Mouse (Mus musculus): Measurements from ENCODE around the gene Ntsr2. TPM values are rescaled to one million over a fixed set of nuclear protein-coding genes. Genes with fewer than 3 reads are reported as not detected.
"Not testable (repeated sequence)": the region's sequence is repeated elsewhere in the genome, so short reads cannot be mapped to it uniquely, and the experiment has no call there.

Ntsr2 gene
- total RNA-seq, 2 experiments from 2014 or later = 63.1 to 78.5 TPM

- DNase-seq (ENCODE audit: extremely low spot score in 1 of 2, low spot score in 2 of 2) = peak; percentile 56 to 68
- intact Hi-C loops (cut with DNase I) = no loop called here
Measured at GRCm38 (mm10) chr12:16643508-16644345, 9.5 kb upstream of the Ntsr2 start.

- no peak for DNase-seq (ENCODE audit: extremely low spot score in 1 of 2, low spot score in 2 of 2)
- intact Hi-C loops (cut with DNase I) = no loop called here
Measured at GRCm38 (mm10) chr12:16644698-16645097, 8.5 kb upstream of the Ntsr2 start.

GRCm38 (mm10) chr12:16646780-16647409 is 6.3 kb upstream of the Ntsr2 start:
- no peak for DNase-seq (ENCODE audit: extremely low spot score in 1 of 2, low spot score in 2 of 2)
- intact Hi-C loops (cut with DNase I) = no loop called here

GRCm38 (mm10) chr12:16648273-16648672 is 4.9 kb upstream of the Ntsr2 start:
- intact Hi-C loops (cut with DNase I) = no loop called here
- DNase-seq (ENCODE audit: extremely low spot score in 1 of 2, low spot score in 2 of 2) = no peak

GRCm38 (mm10) chr12:16649819-16650218 is 3.4 kb upstream of the Ntsr2 start:
- DNase-seq (ENCODE audit: extremely low spot score in 1 of 2, low spot score in 2 of 2) = no peak
- intact Hi-C loops (cut with DNase I) = no loop called here

GRCm38 (mm10) chr12:16655604-16656003 is 2.4 kb downstream of the Ntsr2 start:
- intact Hi-C loops (cut with DNase I) = no loop called here
- DNase-seq (ENCODE audit: extremely low spot score in 1 of 2, low spot score in 2 of 2) = no peak

- intact Hi-C loops (cut with DNase I) = no loop called here
- DNase-seq (ENCODE audit: extremely low spot score in 1 of 2, low spot score in 2 of 2) = peak in 1 of 2 experiments; percentile 54
Measured at GRCm38 (mm10) chr12:16656906-16657875, 4.0 kb downstream of the Ntsr2 start.

GRCm38 (mm10) chr12:16661459-16661858 is 8.3 kb downstream of the Ntsr2 start:
- DNase-seq (ENCODE audit: extremely low spot score in 1 of 2, low spot score in 2 of 2) = peak in 1 of 2 experiments; percentile 55
- intact Hi-C loops (cut with DNase I) = no loop called here

- intact Hi-C loops (cut with DNase I) = no loop called here
- no peak for DNase-seq (ENCODE audit: extremely low spot score in 1 of 2, low spot score in 2 of 2)
Measured at GRCm38 (mm10) chr12:16661936-16662335, 8.8 kb downstream of the Ntsr2 start.

GRCm38 (mm10) chr12:16662955-16663585 is 9.9 kb downstream of the Ntsr2 start:
- intact Hi-C loops (cut with DNase I) = no loop called here
- DNase-seq (ENCODE audit: extremely low spot score in 1 of 2, low spot score in 2 of 2) = peak in 1 of 2 experiments; percentile 70

- intact Hi-C loops (cut with DNase I) = no loop called here
- DNase-seq (ENCODE audit: extremely low spot score in 1 of 2, low spot score in 2 of 2) = no peak
Measured at GRCm38 (mm10) chr12:16665022-16665421, 11.8 kb downstream of the Ntsr2 start.

- intact Hi-C loops (cut with DNase I) = no loop called here
Measured at GRCm38 (mm10) chr12:16669176-16669575, 16.0 kb downstream of the Ntsr2 start.

GRCm38 (mm10) chr12:16672246-16672645 is 19.1 kb downstream of the Ntsr2 start:
- intact Hi-C loops (cut with DNase I) = no loop called here

More at GRCm38 (mm10) chr12:16669176-16669575, 16.0 kb downstream of the Ntsr2 start:
- DNase-seq (ENCODE audit: extremely low spot score in 1 of 2, low spot score in 2 of 2) = no peak

GRCm38 (mm10) chr12:16690631-16691030 is 37.4 kb downstream of the Ntsr2 start:
- no peak for DNase-seq (ENCODE audit: extremely low spot score in 1 of 2, low spot score in 2 of 2)
- intact Hi-C loops (cut with DNase I) = no loop called here

More at GRCm38 (mm10) chr12:16672246-16672645, 19.1 kb downstream of the Ntsr2 start:
- DNase-seq (ENCODE audit: extremely low spot score in 1 of 2, low spot score in 2 of 2) = no peak

GRCm38 (mm10) chr12:16694783-16695182 is 41.6 kb downstream of the Ntsr2 start:
- DNase-seq (ENCODE audit: extremely low spot score in 1 of 2, low spot score in 2 of 2) = no peak
- intact Hi-C loops (cut with DNase I) = no loop called here

GRCm38 (mm10) chr12:16695252-16695651 is 42.1 kb downstream of the Ntsr2 start:
- intact Hi-C loops (cut with DNase I); DNase-seq (ENCODE audit: extremely low spot score in 1 of 2, low spot score in 2 of 2): not testable (repeated sequence)

GRCm38 (mm10) chr12:16696146-16696545 is 43.0 kb downstream of the Ntsr2 start:
- no peak for DNase-seq (ENCODE audit: extremely low spot score in 1 of 2, low spot score in 2 of 2)
- intact Hi-C loops (cut with DNase I) = no loop called here

- DNase-seq (ENCODE audit: extremely low spot score in 1 of 2, low spot score in 2 of 2) = no peak
- intact Hi-C loops (cut with DNase I) = no loop called here
Measured at GRCm38 (mm10) chr12:16698691-16699090, 45.5 kb downstream of the Ntsr2 start.
